Mouse (Mus musculus): Measurements from ENCODE around the gene Pclaf. TPM values are rescaled to one million over a fixed set of nuclear protein-coding genes. Genes with fewer than 3 reads are reported as not detected.
A peak's percentile ranks its signal among the peaks of the same experiment; 100 is the strongest.

Gene Pclaf
- polyA plus RNA-seq (2012; rRNA removed) = 0.59 and 1.1 TPM in 2 replicates

- no peaks in the 10 kb centered on the region for H3K4me1 ChIP-seq (ENCODE audit: control insufficient read depth, insufficient read depth, low read length)
- TF ChIP-seq CTCF (IDR thresholded peaks at IDR 0.05; ENCODE audit: extremely low read depth, insufficient read depth, low read length) = no peak
- no peak for TF ChIP-seq POLR2A (IDR thresholded peaks at IDR 0.05; ENCODE audit: extremely low read depth, insufficient read depth, low read length)
- no peak within 1 kb of the TSS for H3K4me3 ChIP-seq (ENCODE audit: insufficient read depth, low read length)
- no peak within 1 kb of the TSS for H3K27ac ChIP-seq (ENCODE audit: insufficient read depth, low read length)
Measured at GRCm38 (mm10) chr9:65890143-65890628, at the start of gene Pclaf. TSS of gene Pclaf (plus strand) at chr9:65890237.

DNA sequence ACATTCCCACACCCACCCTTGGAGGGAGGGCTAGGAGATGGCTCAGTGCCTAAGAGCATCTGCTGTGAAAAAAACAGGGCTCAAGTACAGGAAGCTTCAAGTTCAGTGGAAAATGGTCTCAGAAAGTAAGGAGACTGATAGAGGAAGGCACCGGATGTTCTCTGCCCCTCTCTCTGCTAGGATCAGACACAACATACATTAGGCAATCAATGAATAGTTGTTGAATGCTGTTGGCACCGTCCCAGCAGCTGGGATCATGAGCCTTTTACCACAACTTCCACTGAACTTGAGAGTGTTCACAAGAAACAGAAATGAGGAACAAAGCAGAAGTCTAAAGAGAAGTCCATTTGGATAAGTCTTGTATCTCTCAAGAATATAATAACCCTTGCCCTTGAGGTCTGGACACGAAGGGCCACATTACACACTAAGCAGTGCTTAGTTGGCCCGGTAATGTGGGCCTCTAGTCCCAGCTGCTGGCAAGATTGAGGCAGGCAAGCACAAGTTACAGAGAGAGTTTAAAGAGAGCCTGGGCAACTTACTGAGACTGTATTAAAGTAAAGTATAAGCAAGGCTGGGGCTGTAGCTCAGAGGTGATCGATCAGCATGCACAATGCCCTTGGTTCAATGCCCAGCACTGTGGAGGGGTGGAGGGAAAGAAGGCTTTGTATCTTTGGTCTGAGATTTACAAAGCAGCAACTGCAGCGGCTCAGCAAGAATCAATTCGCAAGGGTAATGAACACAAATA is 45.4 kb upstream of the Pclaf start:
- no peak for TF ChIP-seq CTCF (IDR thresholded peaks at IDR 0.05; ENCODE audit: extremely low read depth, insufficient read depth, low read length)
- TF ChIP-seq POLR2A (IDR thresholded peaks at IDR 0.05; ENCODE audit: extremely low read depth, insufficient read depth, low read length) = no peak

DNA sequence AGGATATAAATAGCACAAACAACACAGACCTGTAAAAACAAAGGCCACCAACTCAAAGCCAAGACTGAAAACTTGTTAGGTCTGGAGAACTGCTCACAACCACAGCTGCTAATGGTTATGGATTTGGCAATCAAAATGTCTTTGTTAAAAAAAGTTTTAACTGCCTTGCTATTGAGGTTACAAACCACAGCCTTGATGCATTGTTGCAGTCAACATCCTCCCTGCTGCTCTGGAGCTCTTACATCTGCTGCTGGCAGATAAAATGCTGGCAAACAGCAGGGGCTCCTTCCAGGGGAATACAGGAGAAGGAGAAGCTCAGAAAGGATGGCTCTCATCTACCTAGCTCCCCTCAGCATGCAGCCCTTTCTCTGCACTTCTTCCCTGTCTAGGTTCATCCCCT is 41.9 kb upstream of the Pclaf start:
- Histone ChIP-seq H3K4me1 (ENCODE audit: control insufficient read depth, insufficient read depth, low read length) (no peaks in the 10 kb centered on the region), H3K4me3 (ENCODE audit: insufficient read depth, low read length) (no peak overlapping the region), H3K27ac (ENCODE audit: insufficient read depth, low read length) (no peak overlapping the region)
- TF ChIP-seq CTCF (IDR thresholded peaks at IDR 0.05; ENCODE audit: extremely low read depth, insufficient read depth, low read length) (no peak), POLR2A (IDR thresholded peaks at IDR 0.05; ENCODE audit: extremely low read depth, insufficient read depth, low read length) (no peak)

More for the DNA sequence above, 45.4 kb upstream of the Pclaf start:
- Histone ChIP-seq H3K4me3 (ENCODE audit: insufficient read depth, low read length) (no peak overlapping the region), H3K27ac (ENCODE audit: insufficient read depth, low read length) (no peak overlapping the region), H3K4me1 (ENCODE audit: control insufficient read depth, insufficient read depth, low read length) (no peaks in the 10 kb centered on the region)

- H3K27ac ChIP-seq (ENCODE audit: insufficient read depth, low read length) = no peak overlapping the region
- no peak overlapping the region for H3K4me3 ChIP-seq (ENCODE audit: insufficient read depth, low read length)
- no peaks in the 10 kb centered on the region for H3K4me1 ChIP-seq (ENCODE audit: control insufficient read depth, insufficient read depth, low read length)
- TF ChIP-seq POLR2A (IDR thresholded peaks at IDR 0.05; ENCODE audit: extremely low read depth, insufficient read depth, low read length) (no peak), CTCF (IDR thresholded peaks at IDR 0.05; ENCODE audit: extremely low read depth, insufficient read depth, low read length) (no peak)
Measured at GRCm38 (mm10) chr9:65850203-65850602, 39.8 kb upstream of the Pclaf start.

DNA sequence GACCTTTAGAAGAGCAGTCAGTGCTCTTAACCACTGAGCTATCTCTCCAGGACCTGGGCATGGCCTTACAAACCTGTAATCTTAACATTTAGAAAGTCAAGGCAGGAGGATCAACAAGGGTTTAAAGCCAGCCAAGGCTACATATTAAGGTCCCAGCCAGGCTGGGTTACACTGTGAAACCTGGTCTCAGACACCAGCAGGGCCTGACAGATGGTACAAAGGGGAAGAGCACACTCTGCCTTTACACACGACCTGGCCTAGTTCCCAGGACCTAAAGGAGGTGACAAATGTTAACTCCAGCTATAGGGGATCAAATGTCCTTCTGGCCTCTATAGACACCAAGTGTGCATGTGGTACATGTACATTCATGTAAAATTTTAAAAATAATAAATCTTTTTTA is 30.4 kb upstream of the Pclaf start:
- TF ChIP-seq CTCF (IDR thresholded peaks at IDR 0.05; ENCODE audit: extremely low read depth, insufficient read depth, low read length) (no peak), POLR2A (IDR thresholded peaks at IDR 0.05; ENCODE audit: extremely low read depth, insufficient read depth, low read length) (no peak)
- Histone ChIP-seq H3K4me1 (ENCODE audit: control insufficient read depth, insufficient read depth, low read length) (no peaks in the 10 kb centered on the region), H3K27ac (ENCODE audit: insufficient read depth, low read length) (no peak overlapping the region), H3K4me3 (ENCODE audit: insufficient read depth, low read length) (no peak overlapping the region)

DNA sequence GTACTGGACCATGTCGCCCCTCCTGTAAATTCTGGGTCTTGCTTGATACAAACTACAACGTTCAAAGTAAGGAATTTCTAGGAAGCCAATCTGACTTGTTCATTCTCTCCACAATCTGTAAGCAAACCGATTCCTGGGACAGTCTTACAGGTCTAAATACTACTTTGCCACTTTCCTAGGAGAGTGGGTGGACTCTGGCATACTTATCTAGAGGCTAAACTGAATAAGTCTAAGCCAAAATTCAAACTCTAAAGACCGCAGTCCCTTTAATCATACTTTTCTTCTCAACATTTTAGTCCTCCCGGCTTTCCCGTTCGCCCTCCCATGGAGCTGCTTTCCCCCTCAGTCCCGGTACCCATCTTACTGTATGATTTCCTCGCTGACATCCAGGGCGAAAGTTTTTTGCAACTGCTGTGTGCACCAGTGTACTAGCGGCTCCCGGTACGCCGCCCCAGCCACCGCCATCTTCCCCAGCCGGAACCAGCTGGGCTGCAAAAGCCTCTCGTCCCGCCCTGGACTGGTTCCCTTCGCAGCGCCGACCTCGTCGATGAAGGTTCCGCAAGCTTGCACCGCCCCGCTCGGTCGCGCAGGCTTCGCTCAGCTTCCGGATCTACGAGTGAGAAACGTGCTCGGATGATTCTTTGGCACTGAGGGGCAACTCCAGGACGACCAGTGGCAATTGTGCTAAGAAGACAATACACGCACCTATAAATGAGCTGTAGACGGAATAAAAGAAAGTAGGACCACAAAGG is 5.3 kb upstream of the Pclaf start:
- TF ChIP-seq POLR2A (IDR thresholded peaks at IDR 0.05; ENCODE audit: extremely low read depth, insufficient read depth, low read length) (peak; percentile 68), CTCF (IDR thresholded peaks at IDR 0.05; ENCODE audit: extremely low read depth, insufficient read depth, low read length) (no peak)
- Histone ChIP-seq H3K4me3 (ENCODE audit: insufficient read depth, low read length) (peak overlapping the region; percentile 76), H3K4me1 (ENCODE audit: control insufficient read depth, insufficient read depth, low read length) (no peaks in the 10 kb centered on the region), H3K27ac (ENCODE audit: insufficient read depth, low read length) (0 out of 2 replicates have a peak overlapping the region, but pooled peaks have one; percentile 3)

- Histone ChIP-seq H3K4me3 (ENCODE audit: insufficient read depth, low read length) (no peak overlapping the region), H3K4me1 (ENCODE audit: control insufficient read depth, insufficient read depth, low read length) (no peaks in the 10 kb centered on the region), H3K27ac (ENCODE audit: insufficient read depth, low read length) (no peak overlapping the region)
- TF ChIP-seq CTCF (IDR thresholded peaks at IDR 0.05; ENCODE audit: extremely low read depth, insufficient read depth, low read length) = no peak
- no peak for TF ChIP-seq POLR2A (IDR thresholded peaks at IDR 0.05; ENCODE audit: extremely low read depth, insufficient read depth, low read length)
Measured at GRCm38 (mm10) chr9:65891126-65891525, 1.1 kb downstream of the Pclaf start.

GRCm38 (mm10) chr9:65896977-65897376 is 6.9 kb downstream of the Pclaf start:
- no peak overlapping the region for H3K4me3 ChIP-seq (ENCODE audit: insufficient read depth, low read length)
- no peak for TF ChIP-seq CTCF (IDR thresholded peaks at IDR 0.05; ENCODE audit: extremely low read depth, insufficient read depth, low read length)
- no peak for TF ChIP-seq POLR2A (IDR thresholded peaks at IDR 0.05; ENCODE audit: extremely low read depth, insufficient read depth, low read length)
- no peaks in the 10 kb centered on the region for H3K4me1 ChIP-seq (ENCODE audit: control insufficient read depth, insufficient read depth, low read length)
- H3K27ac ChIP-seq (ENCODE audit: insufficient read depth, low read length) = no peak overlapping the region

DNA sequence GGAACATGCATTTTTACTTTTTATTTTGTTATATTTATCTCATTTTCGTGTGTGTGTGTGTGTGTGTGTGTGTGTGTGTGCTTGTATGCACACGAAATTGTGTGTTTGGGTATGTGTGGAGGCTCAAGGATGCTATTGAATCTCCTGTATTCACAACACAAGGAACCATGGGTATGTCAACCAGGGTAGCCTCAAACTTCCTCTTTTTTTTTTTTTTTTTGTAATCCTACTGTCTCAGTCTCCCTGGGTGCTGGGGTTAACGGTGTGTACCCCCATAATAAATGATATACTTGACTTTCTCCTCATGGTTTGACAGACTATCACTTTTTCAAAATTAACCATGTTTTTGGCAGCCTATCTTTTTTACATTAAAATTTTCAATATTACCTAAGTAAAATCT is 12.8 kb downstream of the Pclaf start:
- Histone ChIP-seq H3K27ac (ENCODE audit: insufficient read depth, low read length) (no peak overlapping the region), H3K4me1 (ENCODE audit: control insufficient read depth, insufficient read depth, low read length) (peaks cover 1% of the 10 kb centered on the region; the same call in 1 of the 2 replicates), H3K4me3 (ENCODE audit: insufficient read depth, low read length) (no peak overlapping the region)
- no peak for TF ChIP-seq CTCF (IDR thresholded peaks at IDR 0.05; ENCODE audit: extremely low read depth, insufficient read depth, low read length)
- no peak for TF ChIP-seq POLR2A (IDR thresholded peaks at IDR 0.05; ENCODE audit: extremely low read depth, insufficient read depth, low read length)
